Mouse (Mus musculus): ENCODE results near the gene Uhrf2.

Gene Uhrf2

DNA sequence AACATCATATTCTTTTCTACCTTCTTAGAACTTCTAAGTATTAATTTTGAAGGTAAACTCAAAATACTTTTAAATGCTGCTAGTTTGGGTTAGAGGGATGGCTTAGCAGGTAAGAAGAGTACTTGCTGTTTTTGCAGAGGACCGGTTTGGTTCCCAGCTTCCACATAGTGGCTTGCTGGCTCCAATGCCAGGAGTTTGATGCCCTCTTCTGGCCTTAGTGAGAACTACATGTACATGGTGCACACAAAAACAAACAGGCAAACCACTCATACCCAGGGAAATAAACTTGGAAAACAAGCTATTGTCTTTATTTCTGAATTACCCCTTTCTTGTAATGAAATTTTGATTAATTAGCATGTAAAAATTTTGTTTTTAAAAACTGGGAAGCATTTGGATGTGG lies 15.5 kb downstream of the Uhrf2 start:
- DNase-seq (ENCODE audit: extremely low spot score, low read depth, low spot score) = no peak

DNA sequence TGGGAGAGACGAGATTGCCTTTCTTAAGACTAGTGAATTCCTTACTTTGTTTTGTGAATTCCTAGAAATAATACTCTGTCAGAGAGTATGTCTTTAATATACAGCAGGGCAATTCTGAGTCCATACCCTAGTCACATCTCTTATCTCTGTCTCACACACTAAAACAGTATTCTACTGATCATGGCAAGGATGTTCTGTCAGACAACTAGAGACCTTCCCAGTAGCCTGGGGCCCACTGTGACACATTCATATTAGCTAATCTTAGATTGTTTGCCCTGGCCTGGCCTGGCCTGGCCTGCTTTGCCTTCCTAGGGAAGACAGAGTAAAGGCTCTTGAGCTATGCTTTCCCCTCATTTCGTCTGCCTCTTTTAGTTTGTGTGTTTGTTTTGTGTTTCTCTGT lies 20.3 kb downstream of the Uhrf2 start:
- no peak for DNase-seq (ENCODE audit: extremely low spot score, low read depth, low spot score)

DNA sequence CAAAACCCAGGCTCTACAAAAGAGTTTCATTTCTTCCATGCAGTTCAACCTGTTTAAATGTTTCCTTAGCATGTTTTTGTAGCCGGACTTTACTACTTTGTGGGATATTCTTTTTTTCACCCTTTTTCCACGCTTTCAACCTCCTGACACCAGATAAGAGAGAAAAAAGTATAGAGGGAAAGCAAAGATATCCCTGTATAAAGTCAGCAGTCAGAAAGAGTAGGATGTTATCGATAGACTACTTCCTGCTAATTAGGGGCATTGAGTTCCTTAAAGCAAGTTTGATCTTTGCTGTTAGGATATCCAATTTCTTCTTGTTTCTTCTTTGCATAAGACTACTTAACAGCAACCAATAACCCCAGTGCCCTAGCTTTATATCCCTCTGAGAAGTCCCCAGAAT lies 21.2 kb downstream of the Uhrf2 start:
- no peak for DNase-seq (ENCODE audit: extremely low spot score, low read depth, low spot score)

DNA sequence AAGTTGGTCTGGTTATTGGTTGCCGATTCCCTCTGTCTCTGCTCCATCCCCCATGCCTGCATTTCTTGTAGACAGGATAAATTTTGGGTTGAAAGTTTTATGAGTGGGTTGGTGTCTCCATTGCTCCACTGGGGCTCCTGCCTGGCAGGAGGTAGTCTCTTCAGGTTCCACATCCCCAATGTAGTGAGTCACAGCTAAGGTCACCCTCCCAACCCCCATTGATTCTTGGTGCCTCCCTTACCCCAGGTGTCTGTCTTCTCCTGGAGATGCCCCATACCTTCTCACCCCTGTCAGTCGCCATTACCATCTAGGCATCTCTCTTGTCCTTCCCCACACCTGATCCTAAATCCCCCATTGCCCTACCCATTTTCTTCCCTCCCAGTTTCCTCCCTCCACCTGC lies 23.9 kb downstream of the Uhrf2 start:
- no peak for DNase-seq (ENCODE audit: extremely low spot score, low read depth, low spot score)

DNA sequence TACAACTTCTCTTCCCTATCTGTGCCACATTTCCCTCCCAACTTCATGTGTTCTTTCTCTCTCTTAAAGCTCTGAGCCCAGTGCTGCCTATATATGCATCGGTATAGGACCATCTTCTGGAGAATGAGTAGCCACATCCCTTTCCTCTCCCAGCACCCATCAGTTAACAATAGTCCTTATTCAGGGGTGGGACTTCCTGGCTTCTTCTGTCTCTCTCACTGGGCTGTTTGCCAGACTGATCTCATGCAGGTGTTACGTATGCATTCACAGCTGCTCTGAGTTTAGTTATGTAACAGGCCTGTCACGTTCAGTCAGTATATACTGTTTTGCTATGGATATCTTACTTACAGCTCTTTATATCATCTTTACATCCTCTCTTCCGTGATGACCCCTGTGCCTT lies 35.5 kb downstream of the Uhrf2 start:
- no peak for DNase-seq (ENCODE audit: extremely low spot score, low read depth, low spot score)

DNA sequence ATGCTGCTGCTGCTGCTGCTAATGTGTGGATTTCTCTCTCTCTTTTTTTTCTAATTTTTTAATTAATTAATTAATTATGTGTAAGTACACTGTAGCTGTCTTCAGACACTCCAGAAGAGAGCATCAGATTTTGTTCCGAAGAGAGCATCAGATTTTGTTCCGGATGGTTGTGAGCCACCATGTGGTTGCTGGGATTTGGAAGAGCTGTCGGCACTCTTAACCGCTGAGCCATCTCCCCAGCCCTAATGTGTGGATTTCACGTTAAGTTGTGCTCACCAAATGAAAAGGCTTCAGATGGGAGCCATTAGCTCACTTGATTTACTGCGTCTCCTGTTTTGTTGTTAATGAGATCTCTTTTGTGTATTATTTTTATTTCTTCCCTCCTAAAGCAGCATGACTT lies 59.9 kb downstream of the Uhrf2 start:
- DNase-seq (ENCODE audit: extremely low spot score, low read depth, low spot score) = no peak

DNA sequence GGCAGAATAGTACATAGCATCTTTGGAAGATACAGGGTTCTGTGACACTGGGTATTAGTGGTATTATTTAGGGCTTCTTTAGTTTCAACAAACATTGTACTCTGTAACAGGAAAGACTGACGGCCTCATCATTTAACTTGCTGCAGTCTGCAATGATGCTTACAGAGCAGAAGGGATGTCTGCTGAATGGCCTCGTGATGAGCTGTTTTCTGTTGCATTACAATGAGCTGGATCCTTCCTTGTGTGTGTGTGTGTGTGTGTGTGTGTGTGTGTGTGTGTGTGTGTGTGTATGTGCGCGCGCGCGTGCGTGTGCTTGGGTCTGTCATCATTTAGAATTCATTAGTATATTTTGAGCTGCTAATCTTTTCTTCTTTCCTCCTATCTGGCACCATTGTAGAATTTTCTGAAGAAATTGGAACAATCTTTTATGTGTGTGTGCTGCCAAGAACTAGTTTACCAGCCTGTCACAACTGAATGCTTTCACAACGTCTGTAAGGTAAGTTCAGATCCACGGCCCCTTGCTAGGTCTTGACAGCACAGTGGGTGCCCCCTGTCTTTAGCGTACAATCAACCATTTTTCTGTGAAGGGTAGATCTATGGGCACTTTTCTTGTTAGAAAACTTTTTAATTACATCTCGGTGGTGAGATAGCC lies 61.5 kb downstream of the Uhrf2 start:
- no peak for DNase-seq (ENCODE audit: extremely low spot score, low read depth, low spot score)

DNA sequence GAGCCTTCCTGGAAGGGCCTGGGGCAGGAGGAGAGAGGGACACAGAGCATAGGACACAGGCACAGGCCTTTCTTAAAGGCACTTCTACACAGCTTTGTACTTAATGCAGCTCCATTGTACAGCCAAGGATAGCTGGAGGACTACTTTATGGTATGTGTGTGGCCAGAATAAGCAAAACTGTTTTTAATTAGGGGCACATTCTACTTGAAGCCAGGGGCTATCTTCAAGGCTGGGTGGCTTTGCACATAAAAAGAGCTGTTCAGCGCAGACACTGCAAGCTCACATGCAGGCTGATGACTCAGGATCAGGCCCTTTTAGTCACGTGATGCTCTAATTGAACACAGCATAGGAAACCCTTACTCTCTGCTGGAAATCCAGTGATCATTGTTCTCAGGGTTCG lies 65.9 kb downstream of the Uhrf2 start:
- DNase-seq (ENCODE audit: extremely low spot score, low read depth, low spot score) = no peak

DNA sequence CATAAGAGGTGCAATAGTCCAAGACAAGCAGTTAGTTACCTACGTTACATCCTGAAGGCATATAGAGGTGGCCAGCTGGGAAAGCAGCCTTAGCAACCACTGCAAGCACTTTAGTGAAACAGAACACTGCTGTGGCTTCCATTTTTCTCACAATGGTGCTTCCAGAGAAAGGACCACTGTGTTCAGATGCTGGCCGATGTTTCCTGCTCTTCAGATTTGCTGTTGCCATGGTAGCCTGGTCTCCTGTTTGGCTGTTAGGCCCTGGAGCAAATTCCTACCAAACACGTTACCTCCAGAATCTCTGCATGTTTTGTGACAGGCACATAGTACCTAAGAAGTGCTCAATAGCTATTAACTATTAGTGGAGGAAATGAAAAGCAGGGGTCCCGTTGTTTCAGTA lies 66.7 kb downstream of the Uhrf2 start:
- DNase-seq (ENCODE audit: extremely low spot score, low read depth, low spot score) = no peak

DNA sequence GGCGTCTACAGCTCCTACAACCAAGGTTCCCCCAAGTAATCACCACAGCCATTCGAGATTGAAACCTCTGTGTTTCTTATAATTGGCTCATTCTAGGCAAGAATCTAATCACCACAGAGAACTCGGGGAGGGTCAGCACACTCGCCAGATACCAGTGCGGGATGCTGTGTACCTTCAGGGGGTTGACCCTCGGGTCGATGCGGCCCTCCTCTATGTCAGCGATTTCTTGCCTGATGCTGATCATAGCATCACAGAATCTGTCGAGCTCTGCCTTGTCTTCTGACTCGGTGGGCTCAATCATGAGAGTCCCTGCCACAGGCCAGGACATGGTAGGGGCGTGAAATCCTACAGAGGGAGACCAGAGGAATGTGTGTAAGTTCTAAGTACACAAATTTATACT lies 70.3 kb downstream of the Uhrf2 start:
- no peak for DNase-seq (ENCODE audit: extremely low spot score, low read depth, low spot score)

DNA sequence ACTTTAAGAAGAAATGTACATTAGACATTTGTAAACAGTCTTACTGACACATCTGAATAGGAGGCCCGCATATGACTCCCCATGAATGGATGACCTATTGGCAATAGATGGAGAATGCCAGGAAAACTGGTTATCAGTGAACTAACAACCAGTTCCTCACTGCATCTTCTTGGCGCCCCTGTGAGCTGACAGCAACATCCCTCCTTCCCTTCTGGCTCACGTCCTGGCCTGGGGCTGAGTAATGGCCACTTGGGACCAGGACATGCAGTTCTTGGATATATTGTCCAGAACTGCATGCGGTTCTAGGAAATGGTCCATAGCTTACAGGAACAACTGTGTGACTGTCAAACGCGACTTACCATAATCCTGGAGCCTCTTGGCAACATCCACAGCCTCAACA lies 72.3 kb downstream of the Uhrf2 start:
- no peak for DNase-seq (ENCODE audit: extremely low spot score, low read depth, low spot score)

DNA sequence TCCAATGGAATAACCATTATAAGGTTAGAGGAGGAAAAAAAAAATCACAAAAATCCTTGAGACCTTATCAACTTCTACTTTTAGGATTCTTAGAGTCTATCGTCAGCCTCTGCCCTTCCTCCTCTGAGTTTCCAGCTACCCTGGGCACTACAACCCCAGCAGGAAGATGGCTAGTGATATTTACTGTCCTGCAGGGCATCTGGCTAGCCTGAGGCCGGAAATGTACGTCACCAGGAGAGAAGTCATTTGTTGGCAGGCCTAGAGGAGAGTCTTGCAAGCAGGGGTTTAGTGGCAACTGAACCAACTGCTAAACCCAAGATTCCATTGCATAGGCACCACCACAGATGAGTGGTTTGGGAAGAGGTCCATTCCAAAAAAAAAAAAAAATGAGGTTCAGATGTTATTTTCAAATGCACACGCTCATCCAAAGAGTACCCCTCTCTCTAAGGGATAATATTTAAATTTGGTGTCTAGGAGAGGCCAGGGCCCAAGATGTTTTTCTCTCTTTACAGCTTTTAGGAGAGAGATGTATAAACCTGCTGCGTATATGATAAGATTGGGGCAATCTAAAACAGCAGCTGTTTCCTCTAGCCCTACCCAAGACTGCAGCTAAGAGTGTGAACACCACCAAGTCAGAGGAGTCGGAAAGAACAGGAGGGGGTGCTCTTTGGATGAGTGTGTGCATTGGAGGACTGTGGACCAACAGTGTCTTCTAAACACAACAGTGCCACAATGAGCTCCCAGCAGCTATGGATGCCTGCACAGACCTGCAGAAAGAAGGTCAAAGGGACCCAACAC lies 74.9 kb downstream of the Uhrf2 start:
- no peak for DNase-seq (ENCODE audit: extremely low spot score, low read depth, low spot score)

DNA sequence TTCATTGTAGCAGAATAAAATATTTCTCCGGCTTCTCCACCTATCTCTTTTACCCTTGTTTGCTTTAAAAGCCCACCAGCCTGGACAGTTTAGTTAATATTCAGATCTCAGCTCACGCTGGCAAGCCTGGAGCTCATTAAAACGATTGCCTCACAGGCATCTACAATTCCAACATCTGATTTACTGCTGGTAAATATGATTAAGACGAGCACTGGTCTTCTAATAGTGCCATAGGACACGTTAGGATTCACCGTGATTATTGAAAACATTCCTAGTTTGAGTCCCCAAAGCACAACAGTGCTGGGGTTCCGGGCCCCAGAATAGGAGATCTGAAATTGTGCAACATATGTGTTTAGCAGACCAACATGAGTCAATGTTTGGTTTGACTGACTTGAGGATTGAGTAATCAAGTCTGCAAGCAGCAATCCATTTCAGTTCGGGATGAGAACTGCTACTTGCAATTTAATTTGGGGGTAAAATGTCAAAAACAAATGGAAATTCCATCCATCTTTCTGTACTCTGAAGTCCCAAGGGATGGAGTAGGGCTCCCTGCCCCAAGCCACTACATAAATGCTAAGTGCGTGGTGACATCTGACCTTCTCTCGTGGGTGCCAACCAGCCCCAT lies 77.0 kb downstream of the Uhrf2 start:
- DNase-seq (ENCODE audit: extremely low spot score, low read depth, low spot score) = no peak

DNA sequence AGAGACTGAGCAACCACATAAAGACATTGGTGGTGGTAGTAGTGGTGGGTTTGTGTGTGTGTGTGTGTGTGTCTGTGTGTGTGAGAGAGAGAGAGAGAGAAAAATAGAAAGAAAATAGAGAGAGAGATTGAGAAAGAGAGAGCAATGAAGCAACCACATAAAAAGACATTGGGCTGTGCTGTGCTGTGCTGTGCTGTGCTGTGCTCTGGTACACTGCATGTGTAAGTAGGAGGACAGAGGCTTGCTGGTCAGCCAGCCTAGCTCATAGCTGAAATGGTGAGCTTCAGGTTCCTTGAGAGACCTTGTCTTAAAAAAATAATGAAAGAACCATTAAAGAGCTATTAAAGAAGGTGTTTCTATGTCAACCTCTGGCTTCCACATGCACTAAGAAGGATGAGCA lies 78.3 kb downstream of the Uhrf2 start:
- no peak for DNase-seq (ENCODE audit: extremely low spot score, low read depth, low spot score)

DNA sequence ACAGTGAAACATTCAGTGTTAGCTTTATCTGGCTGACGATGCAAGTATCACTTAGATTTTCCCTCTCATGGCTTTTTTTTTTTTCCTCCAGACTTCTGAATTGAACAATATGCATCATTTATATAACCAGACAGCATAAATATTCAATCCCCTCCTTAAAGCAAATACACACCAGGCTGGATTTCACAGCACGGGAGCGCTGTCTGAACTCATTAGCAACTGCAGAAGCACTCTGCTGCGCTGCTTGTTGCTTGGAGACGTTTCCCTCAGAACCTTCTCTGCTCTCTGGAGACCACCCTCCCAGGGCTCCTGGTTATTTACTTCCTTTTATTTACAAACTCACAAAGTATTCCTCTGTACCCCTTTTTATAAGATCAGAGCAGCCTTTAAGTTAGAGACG lies 78.8 kb downstream of the Uhrf2 start:
- DNase-seq (ENCODE audit: extremely low spot score, low read depth, low spot score) = no peak

DNA sequence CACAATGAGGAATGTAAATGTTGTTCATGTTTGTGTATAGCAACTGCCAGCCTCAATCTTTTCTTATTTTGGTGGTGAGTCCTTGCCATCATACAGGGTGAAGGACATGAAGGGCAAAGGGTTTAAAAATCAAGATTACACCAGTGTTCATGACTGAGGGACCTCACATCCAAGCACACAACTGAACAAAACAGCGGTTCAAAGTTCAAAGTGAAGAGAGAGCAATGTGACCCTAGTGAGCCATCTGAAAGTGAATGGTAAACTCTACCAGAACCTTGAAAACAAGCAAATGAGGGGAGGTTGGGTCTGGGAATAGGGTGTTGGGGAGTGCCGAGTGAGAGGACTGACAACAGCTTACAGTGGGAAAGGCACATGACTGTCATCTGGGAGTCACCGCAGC lies 81.1 kb downstream of the Uhrf2 start:
- no peak for DNase-seq (ENCODE audit: extremely low spot score, low read depth, low spot score)

DNA sequence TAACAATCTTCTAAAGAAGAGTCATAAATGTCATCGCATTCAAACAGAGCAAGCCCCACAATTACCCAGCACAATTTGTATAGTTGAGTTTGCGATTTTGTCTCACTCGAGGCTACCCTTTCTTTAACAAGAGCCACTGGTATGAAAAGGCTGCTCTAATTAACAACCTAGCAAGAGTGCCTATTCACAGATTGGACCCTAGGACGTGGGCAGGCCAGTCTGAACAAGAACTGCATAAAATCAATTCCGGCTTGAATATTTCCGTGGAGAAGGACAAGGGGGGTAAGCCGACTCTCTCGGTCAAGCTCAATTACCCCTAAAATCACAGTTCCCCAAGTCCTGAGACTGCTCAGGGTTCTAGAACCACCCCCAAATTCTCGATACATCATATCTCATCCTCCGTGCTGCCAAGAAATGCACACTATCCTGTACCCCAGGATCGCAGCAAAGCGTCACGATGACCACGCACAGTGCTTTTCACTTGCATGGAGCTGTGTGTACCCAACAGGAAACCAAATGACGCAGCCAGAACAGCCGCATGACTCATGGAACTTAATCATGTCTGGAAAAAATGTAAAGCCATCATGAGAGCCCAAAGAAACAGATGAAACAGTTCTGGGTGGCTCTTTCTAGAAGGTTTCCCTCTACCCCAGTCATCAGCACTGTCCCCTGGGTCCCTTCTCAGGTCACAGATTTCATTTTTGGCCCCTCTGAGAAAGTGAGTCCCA lies 82.8 kb downstream of the Uhrf2 start:
- no peak for DNase-seq (ENCODE audit: extremely low spot score, low read depth, low spot score)

DNA sequence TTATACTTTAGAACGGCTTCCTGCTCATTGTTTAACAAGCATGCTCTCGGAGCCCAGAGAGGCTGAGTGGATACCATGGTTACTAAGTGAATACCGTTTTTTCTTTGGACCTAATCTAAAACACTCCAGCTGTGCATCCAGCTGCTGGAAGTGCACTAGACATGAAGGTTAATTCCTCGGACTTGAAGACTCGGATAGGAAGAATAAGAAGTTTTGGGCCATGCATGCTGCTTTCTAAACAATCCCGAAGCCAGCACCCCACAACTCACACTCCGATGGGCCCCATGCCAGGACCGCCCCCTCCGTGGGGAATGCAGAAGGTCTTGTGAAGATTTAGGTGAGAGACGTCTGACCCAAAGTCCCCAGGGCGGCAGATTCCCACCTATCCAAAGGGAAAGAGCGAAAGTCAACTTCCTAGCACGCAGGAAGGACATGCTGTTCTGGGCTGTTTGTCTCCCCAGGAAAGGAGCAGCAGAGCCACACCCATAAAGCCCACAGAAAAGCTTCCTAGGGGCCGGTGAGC lies 84.7 kb downstream of the Uhrf2 start:
- DNase-seq (ENCODE audit: extremely low spot score, low read depth, low spot score) = no peak

DNA sequence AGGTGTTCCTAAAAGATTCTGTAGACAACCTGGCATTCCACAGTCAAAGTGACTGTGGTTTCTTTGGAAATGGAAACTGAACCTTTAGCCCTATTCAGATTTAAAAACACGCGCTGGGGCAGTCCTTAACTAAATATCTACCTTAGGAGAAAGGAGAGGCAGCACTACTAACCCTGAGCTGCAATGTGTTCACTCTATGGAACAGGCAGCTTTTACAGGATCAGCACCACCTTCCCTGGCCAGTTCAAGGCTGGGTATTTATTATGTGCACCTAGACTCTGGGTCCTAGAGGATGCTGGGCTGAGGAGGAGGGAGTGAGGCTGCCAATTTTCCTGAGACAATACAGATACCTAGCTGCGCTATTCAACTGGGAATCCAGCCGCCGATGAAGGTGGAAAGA lies 85.3 kb downstream of the Uhrf2 start:
- no peak for DNase-seq (ENCODE audit: extremely low spot score, low read depth, low spot score)

DNA sequence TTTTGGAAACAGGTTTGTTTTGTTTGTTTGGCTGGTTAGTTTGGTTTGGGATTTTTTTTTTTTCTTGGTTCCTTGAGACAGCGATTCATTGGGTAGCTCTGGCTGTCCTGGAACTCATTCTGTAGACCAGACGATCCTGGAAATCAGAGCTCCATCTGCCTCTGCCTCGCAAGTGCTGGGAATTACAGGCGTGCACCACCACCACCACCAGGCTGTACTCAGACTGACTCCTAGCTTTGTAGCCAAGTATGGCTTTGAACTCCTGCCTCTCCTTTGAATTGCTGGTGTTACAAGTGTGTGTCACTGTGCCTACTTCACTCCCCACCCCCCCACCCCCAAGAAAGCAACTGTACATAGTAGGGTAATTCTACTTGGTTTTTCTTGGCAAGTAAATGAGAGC lies 86.9 kb downstream of the Uhrf2 start:
- DNase-seq (ENCODE audit: extremely low spot score, low read depth, low spot score) = no peak

DNA sequence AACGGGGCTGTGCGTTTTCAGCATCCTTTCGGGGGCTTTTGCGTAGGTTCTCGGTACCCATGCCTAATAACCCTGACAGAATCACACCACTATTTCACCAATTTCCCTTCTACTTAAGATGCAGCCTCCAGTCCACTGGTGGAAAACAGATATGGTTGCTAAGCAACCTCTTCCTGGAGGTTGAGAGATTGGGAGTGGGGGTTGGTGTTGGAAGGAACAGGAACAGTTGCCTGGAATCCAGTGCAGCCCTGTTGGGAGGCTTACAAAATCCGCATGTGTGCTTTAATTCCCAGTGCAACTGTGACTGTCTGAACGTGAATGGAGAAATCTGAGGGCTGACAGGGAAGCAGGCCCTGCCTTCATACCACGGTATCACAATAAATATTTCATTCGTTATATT lies 87.5 kb downstream of the Uhrf2 start:
- no peak for DNase-seq (ENCODE audit: extremely low spot score, low read depth, low spot score)
